Mouse (Mus musculus) duodenum, adult 2 months (tissue): ENCODE results near the gene Ubiad1. TPM values are rescaled to one million over a fixed set of nuclear protein-coding genes. Genes with fewer than 3 reads are reported as not detected.

Source experiments
- polyA plus RNA-seq: library from polyadenylated mRNA; depleted of rRNA; stranded (reverse); fragments of >200 nt; gene quantifications from 2 replicates; pipeline ENCODE4 v1.2.3, GENCODE M21; 2012; ENCODE audit warnings: low replicate concordance; rRNA removed

The Ubiad1 gene
- 8.1 and 12.5 TPM in 2 replicates for polyA plus RNA-seq

GRCm38 (mm10) chr4:148444250-148444967 lies at the start of gene Ubiad1:
Gene Ubiad1, minus strand, starts transcription at chr4:148444771.

DNA sequence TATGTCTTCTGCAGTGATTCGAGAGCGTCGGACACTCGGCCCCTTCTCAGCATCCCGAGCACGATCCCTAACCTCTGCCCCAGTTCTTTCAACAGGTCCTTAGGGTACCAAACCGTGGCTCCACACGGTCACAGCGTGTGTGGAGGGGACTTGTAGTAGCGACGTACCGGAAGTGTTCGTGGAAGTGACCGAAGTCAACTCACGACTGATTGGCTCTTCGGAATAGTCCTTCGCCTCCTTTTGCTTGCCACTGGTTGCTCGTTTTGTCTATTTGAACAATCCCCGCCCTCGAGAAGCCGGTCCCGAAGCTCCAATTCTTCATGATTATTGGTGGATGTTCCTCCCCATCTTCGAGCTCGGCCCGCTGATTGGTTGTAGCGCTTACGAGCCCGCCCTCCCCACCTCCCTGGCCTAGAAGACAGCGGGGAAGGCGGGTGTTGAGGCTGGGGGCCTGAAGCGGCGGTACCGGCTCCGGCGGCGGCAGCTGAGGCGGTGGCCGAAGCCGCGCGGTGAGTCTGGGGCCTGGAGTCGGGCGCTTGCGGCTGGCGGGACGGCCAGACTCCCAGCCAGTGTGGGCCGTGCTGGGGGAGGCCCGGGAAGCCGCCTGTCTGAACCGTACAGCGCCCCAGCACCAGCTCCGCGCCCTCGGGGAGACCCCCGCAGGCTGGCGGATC lies 3.7 kb upstream of the Ubiad1 start, which contains the start of gene Mtor:
Gene Mtor, plus strand, starts transcription at position 433 of the 674 bp plus-strand sequence.

Other genes starting within 250 kb of the Ubiad1 start
- gene Disp3, start 156.8 kb downstream of the Ubiad1 start, polyA plus RNA-seq, result 0.13 and 0.92 TPM in 2 replicates
- gene Mtor, start 3.8 kb upstream of the Ubiad1 start, polyA plus RNA-seq, result 6.2 and 10.3 TPM in 2 replicates
- 0.12 and 0.23 TPM in 2 replicates for gene Angptl7, start 55.7 kb upstream of the Ubiad1 start, polyA plus RNA-seq
- 8.7 and 14.3 TPM in 2 replicates for gene Exosc10, start 113.7 kb upstream of the Ubiad1 start, polyA plus RNA-seq
- gene Srm, start 146.7 kb upstream of the Ubiad1 start, polyA plus RNA-seq, result 43.9 and 58.2 TPM in 2 replicates
- gene Masp2, start 157.8 kb upstream of the Ubiad1 start, polyA plus RNA-seq, result 0.56 and 0.60 TPM in 2 replicates
- gene Tardbp, start 182.2 kb upstream of the Ubiad1 start, polyA plus RNA-seq, result 5.0 and 8.1 TPM in 2 replicates
- gene Gm572, start 198.5 kb upstream of the Ubiad1 start, polyA plus RNA-seq, result 0.19 TPM in 1 of 2 replicates, not detected in the other